Mouse (Mus musculus) spleen, postnatal 4 days (tissue): ENCODE results near the gene Aoc2.
"Not testable (repeated sequence)": the region's sequence is repeated elsewhere in the genome, so short reads cannot be mapped to it uniquely, and the experiment has no call there.

Experiments used
- DNase-seq, 2 experiments: peaks; one replicate each; pipeline ENCODE4 v3.0.0; 2022; ENCODE audit warnings: low spot score in 2 of 2

Aoc2 gene

GRCm38 (mm10) chr11:101315665-101316500 lies 9.0 kb upstream of the Aoc2 start, which contains the start of gene Psme3:
Gene Psme3, plus strand, starts transcription at chr11:101316213.
- DNase-seq: peak; percentile 91 to 96

- DNase-seq: peak; percentile 70 to 83
These were observed 8.4 kb upstream of the Aoc2 start for GRCm38 (mm10) chr11:101316501-101316917.

- peak; percentile 61 to 76 for DNase-seq
These were observed 1.3 kb upstream of the Aoc2 start for GRCm38 (mm10) chr11:101323609-101324008.

GRCm38 (mm10) chr11:101325201-101325600 lies 338 bp downstream of the Aoc2 start:
- not testable (repeated sequence) for DNase-seq

- no peak for DNase-seq
These were observed 1.3 kb downstream of the Aoc2 start for GRCm38 (mm10) chr11:101326147-101326546.

DNA sequence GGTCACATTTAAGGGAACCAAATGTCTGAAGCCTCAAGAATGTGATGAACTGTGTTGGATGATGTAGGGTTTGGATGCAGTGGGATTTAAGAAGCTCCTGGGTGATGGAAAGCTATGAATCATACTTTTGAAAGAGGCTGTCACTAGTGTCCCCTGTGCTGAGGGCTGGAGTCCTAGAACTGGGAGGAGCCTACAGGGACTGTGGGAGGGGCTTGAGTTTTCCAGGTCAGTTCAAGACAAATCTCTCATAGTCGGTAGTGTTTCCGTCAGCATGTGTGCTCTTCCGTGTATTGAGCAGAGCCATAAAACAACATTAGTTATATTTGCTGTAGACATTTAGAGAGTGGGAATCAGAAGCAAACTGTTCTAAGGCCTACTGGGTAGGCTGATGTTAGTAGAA lies 2.4 kb downstream of the Aoc2 start:
- no peak for DNase-seq

GRCm38 (mm10) chr11:101328941-101329635 lies 4.2 kb downstream of the Aoc2 start:
- DNase-seq: no peak

- DNase-seq: no peak
These were observed 5.6 kb downstream of the Aoc2 start, which contains the start of gene Aoc3 for GRCm38 (mm10) chr11:101330371-101330924. Gene Aoc3, plus strand, starts transcription at chr11:101330605.

GRCm38 (mm10) chr11:101330961-101331360 lies 6.1 kb downstream of the Aoc2 start:
- not testable (repeated sequence) for DNase-seq

GRCm38 (mm10) chr11:101332537-101332936 lies 7.7 kb downstream of the Aoc2 start:
- no peak for DNase-seq

DNA sequence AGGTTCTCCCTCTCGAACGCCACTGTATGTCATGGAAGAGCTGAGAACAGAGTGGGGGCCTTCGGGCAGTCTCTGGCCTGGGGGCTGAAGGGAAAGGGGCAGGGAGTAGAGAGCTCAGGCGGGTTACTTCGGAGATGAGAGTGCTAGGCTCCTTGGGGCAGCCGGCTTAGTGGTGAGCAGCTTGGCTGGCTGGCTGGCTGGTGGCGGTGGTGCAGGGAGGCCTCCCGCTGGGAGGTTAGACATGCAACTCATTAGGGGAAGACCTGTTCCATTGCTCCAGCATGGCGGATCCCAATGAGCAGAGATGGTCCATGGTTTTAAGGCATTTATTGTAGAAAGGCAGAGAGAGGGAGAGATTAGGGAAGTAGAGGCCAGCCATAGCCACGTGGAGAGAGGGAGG lies 9.2 kb downstream of the Aoc2 start:
- DNase-seq: no peak

DNA sequence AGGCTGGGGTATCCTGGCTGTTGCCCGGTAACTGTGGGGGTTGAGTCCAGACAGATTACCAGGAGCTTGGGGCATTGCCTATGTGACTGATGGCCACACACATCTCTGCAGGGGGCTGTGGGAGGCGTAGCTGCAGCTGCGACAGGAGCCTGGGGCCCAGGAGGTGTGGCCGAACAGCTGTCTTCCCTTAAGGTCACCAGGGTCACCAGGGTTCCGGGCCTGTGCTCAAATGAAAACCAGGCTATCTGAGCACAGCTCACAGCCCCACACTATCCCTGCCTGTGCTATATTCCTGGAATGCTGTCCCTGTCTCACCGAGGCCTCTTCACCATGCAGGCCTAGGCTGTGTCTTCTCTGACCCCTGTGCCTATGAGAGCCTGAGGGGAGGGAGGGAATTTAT lies 9.7 kb downstream of the Aoc2 start:
- no peak for DNase-seq

DNA sequence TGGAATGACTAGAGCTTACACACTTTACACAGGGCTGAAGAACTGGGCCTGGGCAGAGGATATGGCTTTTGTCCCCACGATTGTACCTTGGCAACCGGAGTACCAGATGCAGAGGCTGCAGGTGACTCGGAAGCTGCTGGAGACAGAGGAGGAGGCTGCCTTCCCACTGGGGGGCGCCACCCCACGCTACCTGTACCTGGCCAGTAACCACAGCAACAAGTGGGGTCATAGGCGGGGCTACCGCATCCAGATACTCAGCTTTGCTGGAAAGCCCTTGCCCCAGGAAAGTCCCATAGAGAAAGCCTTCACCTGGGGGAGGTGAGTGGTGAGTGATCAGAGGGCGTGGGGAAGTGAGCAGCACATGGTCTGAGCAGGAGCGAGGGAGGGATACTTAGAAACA lies 10.8 kb downstream of the Aoc2 start:
- DNase-seq: no peak

DNA sequence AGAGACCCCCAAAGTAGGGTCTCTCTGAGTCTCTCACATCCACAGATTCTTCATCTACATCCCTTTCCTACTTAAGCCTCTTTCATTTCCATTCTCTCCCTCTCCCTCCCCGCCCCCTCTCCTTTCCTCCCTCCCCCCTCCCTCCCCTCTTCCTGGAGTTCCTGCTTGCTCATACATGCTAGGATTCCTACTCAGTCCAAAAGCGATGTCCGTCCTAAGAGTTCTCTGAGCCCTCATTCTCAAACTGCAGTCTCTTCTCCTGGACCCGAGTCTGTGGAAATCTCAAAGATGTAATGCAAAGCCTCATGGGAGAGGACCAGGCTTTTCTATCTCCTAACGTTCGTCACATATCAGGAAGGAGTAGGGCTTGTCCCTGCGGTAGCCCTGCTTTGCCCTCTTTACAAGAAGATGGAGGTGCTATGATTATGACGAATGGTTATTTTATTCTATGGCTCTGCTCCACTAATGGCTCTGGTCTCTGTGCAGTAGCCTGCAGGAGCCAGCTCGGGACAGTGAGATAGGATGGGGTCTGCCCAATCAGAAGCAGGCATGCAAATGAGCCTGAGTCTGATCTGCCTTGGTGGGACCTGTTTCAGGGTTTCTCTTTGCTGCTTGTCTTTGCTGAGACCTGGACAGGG lies 13.4 kb downstream of the Aoc2 start:
- DNase-seq: peak; percentile 42 to 62

- no peak for DNase-seq
These were observed 22.4 kb downstream of the Aoc2 start for GRCm38 (mm10) chr11:101347083-101347775.

DNA sequence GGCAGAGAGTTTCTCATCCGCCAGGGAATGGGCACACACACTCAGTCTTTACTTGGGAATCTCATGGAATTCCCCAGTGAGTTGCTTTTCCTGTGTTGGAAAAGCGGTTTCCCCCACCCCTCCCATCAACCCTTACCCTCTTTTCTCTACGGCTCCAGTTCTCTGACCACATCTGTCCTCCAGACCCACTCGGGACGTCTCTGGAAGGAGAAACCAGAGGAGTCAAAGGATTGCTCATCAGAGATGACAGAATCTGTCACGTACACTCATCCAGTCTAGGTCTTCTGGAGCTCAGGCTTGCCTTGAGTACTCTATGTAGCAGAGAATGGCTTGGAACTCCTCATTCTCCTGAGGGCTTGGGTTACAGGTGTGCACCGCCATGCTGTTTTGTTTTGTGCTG lies 23.9 kb downstream of the Aoc2 start:
- no peak for DNase-seq

DNA sequence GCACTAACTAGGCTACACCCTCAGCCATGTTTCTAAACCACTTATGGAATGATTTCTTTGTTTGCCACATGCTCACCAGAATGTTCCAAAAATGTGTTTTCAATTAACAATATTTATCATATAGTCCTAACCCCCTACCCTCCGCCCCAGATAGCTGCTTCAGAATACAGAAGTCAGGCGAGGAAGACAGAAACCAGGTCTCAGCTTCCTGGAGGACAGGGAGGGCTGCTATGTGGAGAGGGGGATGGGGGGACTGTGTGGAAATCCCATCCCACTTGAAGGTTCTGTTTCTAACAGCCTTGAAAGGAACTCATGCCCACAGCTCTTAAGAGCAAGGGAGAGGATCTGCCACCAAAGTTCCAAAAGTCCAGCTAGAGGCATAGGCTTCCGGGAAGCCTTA lies 24.4 kb downstream of the Aoc2 start:
- no peak for DNase-seq

DNA sequence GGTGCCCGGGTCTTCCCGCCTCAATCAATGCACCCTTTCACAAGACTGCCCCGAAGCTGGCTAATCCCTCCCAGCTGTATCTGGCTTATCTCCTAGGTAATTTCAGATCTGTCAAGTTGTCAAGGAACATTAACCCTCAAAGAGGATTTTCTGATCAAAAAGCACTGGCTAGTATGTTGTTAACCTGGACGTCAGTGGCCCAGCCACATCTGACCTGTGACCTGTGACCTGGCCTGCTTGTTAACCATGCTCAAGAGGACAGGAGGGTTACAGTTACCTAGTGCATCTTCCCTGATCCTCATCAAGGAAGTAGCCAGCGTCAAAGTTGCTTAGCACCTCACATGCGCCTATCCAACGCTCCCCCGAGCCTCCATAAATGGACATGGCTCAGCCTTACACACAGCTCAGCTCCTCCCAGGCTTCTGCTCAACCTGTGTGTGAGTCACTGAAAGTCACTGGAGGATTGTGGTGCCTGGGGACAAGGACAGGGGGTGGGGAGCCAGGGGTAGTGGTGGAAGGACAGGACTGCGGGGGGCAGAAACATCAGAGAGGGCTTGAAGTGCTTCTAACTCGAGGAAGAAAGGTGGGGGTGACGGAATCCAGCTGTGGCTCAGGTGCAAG lies 26.3 kb downstream of the Aoc2 start:
- DNase-seq: no peak

DNA sequence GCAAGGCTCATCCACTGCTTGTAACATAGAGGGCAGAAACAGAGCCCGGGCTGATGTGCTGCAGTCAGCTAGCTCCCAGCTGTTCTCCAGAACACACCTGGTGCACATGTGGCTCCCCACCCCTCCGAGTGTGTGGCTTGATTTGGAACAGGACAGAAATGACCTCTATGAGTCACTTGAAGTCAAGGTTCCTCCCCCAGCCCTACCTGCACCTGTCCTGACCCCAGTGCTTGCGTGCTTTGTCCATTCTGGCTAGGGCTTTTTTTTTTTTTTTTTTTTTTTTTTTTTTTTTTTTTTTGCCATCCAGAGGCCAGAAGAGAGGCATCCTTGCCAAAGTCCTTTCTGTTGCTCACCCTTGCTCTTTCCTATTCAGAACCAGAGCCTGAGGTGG lies 26.9 kb downstream of the Aoc2 start:
- DNase-seq: no peak

DNA sequence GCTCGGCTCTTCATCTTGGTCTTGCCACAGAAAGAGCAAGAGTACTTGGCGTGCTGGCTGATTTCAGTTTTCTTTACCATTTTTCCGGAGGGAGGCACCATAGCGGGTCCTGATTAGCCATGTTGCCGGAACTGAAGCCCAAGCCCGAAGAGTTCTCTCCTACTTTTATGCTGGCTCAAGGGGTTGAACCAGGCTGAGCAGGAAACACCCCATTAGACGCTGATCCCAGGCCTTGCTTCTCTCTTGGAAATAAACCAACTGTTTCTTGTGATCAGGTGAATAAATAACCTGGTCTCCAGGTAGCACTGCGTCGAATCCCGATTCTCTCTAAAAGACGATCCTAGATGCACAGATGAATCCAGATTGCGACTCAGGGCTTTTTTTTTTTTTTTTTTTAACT lies 28.6 kb downstream of the Aoc2 start:
- DNase-seq: no peak

GRCm38 (mm10) chr11:101354438-101355010 lies 29.7 kb downstream of the Aoc2 start:
- DNase-seq: no peak
